Mouse (Mus musculus) megakaryocyte-erythroid progenitor cell, adult 5-6 weeks (primary cell): Measurements from ENCODE around the gene Mctp1. TPM values are rescaled to one million over a fixed set of nuclear protein-coding genes. Genes with fewer than 3 reads are reported as not detected.
A peak's percentile ranks its signal among the peaks of the same experiment; 100 is the strongest.

Experiments
- ATAC-seq: replicated peaks from 2 replicates; pipeline ENCODE4 v1.8.0; 2016; ENCODE audit warnings: mild to moderate bottlenecking, inconsistent platforms; ENCODE audit not compliant: severe bottlenecking, poor library complexity, low FRiP score, low TSS enrichment
- total RNA-seq, 2 experiments: library from RNA; stranded (forward) in 1 of 2; stranded (reverse) in 1 of 2; fragments of 200-1000, 215-1000 nt in 1 of 2; fragments of >200 nt in 1 of 2; fragmentation: Nextera tagmentation in 1 of 2; gene quantifications; 2 replicates each; pipeline ENCODE4 v1.2.3; 2014 to 2017

Mctp1 gene
- total RNA-seq, 2 experiments from 2014 or later: 2.5 to 6.4 TPM

DNA sequence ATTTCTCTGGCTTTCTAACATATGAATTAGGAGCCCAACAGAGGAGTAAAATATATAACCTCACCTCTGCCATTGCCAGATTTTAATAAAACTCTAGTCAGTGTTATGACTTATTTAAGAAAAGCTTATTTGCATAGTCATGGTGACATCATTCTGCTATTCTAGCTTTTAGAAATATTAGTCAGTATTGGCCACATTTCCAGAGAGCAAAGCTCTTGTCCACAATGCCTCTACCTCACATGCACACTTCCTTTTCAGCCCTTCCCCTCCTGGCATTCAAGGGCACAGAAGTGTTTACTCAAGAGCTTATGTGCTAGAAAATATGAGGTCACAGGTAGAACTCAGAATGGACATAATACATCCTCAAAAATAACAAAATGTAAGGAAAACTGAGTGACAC, 206.9 kb downstream of the Mctp1 start:
- ATAC-seq: no peak

DNA sequence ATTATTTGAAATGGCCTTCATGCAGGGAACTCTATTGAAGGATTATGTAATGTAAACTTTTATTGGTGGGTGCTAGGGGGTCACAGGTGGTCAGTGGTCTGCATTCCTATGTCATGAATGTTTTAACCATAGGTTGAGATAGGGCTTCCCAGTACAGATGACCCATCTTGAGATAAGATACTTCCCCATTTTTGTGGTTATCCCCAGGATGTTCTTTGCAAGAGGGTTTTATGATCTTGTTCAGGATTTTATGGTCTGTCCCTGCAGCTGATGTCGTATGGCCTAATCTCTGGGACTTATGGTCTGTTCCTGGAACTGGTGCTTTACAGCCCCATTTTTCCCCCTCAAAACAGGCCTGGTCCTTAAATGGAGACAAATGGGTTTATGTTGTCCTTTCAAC, 207.4 kb downstream of the Mctp1 start:
- ATAC-seq: no peak

DNA sequence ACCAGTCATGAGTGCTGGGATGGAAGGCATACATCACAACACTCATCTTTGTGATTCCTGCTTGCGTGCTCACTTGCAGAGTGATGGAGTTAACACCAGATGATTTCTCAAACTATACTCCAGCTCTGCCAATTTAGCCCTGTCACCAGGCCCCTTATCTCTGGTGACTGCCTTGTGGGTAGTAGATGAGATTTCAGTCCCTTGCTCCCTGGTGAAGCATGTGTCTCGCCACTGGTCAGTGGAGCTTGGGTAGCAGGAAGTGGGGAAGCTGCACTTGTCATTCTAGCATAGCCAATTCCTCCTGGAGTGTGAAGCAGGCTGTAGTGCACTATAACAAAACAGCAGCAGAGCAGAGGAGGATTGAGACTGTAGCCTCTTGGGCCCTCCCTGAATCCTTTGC, 208.6 kb downstream of the Mctp1 start:
- ATAC-seq: peak; percentile 60

DNA sequence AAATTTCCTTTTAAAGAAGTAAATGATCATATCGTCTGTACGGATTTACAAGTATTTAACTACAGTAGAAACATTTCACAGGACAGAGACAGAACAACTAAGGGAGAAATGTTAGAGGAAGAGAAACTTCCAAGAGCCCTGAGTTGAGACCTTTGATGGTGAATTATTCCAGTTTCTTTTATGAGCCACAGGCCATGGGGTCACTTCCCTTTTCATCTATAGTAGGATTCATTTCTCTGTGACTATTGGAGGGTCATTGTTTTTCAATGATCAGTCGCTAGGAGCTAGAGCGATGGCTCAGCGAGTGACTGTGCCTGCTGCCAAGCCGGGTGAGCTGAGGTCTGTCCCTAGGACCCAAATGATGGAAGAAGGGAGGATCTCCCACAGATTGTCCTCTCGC, 212.7 kb downstream of the Mctp1 start:
- no peak for ATAC-seq

DNA sequence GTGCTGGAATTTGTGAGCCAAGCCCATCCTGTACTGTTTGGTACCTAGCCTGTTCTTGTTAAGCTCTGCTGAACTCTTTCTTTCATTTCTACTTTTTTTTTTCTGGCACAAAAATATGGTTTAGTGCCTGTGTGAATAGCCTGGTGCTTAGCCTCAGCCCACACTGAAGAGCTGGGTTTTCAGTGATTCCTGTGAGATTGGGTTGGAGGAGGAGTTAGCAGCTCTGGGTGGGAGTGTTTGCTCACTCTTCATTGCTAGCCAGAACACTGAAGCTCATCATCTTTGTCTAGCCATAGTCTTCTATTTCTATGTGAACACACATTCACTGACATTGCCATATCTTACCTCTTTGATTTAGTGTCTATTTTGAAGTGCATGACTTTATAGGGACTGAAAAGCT, 225.1 kb downstream of the Mctp1 start:
- ATAC-seq: no peak

DNA sequence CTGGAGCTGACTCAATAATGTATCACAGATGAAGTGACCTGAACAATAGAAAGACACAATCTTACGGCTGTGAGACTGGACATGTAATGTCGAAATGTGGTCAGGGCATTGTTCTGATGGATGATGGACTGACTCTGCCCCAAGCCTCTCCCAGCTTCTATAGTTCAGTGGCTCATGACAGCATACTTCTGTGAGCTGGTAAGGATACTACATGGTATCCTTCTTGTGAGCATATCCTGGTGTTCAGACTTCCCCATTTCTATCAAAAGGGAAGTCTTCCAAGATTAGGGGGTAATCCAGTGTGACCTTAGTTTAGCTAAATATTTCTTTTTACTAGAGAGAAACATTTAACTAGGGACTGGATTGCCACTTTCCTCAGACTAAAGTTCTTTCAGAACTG, 227.2 kb downstream of the Mctp1 start:
- ATAC-seq: no peak

DNA sequence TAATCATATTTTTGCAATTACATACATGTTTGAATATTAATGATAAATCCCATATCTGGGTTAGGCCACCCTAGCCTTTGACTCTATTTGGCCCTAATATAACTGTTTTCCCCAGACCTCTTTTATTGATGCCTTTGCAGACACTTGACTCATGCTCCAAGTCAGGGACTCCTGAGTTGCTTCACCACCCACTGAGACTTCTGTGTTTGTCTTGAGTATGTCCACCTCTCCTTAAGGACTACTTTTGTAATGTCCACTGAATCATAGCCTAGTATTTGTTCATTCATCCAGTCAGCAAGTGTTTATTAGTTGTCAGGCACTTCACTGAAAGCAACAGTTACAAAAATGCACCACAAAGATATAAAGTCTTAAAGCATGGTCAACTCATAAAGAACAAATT, 235.8 kb downstream of the Mctp1 start:
- ATAC-seq: no peak

DNA sequence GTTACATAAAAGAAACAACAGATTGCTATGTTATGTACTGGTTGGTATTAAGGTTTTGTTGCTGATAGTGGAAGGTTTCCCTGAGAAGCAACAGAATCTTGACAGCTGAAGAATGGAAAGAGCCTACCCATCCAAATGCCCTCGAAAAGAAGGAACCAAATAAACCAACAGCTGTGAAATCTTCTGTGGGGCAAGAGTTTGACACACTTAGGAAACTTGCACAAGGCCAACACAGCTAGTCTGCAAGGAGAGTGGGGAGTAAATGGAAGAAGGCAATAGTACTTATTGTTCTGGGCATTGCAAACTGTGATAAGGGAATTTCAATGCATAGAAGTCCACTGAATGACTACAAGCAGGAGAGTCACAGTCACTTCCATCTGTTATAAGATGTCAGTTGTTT, 236.2 kb downstream of the Mctp1 start:
- ATAC-seq: no peak

DNA sequence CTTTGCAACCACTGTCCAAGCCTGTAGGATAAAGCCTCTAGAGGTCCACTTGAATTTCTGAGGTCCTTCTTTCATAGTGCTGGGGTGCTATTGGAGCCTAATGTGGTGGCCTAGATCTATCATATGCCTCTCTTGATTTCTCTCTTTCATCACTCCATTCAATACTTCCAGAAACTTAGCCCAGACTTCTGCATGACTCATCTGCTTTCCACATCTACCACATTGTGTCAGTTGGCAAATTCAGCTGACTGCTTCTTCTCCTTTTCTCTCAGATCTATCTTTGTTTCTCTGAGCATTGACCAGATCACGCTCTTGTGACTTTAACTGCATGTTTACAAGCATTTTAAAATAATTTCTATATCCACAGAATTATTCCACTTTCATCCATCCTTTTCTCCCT, 249.4 kb downstream of the Mctp1 start:
- no peak for ATAC-seq

DNA sequence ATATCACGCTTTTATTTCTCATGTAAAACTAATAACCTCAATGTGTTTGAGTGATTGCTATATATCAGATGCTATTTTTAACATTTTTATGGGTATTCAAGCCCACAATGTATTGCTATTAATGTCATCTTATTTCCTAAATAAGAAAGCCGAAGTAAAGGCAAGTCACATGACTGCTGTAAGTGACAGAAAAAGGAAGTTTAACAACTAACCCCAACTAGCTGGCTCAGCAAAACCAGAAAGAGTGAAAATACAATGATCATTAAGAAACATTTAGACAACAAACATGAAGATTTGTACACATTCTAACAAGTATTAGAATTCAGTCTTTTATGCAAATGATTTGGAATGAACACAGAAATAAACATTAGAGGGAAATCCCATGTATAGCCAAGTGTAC, 253.9 kb downstream of the Mctp1 start:
- no peak for ATAC-seq

DNA sequence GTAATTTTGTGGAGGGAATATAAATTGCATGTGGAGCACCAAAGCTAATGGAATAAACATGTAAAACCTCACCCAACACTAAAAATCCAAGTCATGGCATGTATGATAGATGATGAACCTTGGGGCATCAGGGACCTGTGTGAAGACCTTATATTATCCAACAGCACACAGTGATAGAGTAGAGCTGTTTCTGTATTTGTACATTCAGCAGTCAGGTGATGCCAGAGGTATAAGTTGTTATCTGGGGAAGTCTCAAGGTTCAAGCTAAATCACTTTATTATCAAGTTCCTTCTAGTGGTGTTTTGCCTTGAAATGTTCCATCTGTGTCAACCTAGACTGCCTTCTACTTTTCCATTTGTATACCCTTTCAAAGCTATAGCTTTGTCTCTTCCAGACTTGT, 275.2 kb downstream of the Mctp1 start:
- ATAC-seq: no peak

DNA sequence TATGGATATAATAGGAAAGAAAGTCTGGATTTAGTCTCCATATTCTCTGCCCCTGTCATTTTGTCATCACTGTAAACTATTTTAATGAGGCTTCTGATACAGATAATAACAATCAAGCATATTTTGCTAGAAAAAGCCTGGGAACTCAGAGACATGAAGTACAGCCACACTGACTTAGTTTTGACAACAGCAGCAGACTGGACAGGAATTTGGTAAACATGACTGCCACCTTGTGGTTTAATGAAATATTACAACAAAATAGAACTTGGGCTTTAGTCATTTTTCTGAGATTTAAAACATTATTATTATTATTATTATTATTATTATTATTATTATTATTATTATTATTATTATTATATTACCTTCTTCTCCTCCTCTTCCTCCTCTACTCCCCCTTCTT, 297.0 kb downstream of the Mctp1 start:
- peak; percentile 59; the same call in 1 of the 2 replicates for ATAC-seq

DNA sequence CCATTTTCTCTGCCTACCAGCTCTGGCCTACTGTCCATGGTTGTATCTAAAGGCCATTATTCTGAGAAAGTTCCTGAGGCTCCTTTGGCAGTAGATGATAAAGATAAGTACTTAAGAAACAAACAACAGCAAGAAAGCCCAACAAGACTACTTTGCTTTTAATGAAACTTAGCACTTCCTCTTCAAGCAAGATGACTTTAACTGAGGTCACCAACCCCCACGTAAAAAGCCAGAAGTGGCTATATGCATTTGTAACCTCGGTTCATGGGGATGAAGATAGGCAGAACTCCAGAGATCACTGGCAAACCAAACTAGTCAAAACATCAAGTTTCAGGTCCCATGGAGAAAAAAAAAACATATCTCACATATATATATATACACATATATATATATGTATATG, 305.0 kb downstream of the Mctp1 start:
- no peak for ATAC-seq

DNA sequence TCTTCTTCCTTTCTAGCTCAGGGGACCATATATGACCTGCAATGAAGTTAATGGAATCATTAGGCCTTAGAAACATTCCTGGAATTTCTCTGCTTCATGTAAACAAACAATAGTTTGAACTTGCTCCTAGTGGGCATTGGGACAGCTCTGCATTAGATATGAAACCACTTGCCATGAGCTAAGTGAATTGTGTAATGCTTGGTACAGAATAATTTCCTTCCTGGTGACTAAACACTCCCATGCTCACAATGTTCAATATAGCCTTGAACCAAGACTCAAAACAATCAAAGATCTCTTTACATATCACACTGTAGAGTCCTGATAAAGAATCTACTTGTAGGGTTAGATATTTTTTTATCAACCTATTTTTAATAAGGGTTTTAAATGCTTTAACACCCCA, 305.8 kb downstream of the Mctp1 start:
- no peak for ATAC-seq

DNA sequence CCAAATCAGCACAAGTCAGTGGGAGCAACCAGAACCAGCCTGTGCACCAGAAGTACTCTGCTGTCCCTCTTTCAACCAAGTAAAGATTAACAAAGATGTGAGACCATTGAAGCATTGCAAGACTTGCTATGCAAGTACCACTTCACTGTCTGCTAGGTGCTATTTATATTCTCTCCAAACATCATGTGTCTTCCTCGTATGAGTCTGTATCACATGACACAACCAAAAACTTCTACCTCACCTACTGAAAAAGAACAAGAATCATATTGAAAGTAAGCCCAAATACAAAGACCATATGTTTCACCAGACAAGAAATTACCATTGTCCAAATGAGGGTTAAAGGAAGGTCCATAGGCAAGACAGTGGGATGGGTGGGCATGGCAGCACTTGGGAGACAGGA, 306.4 kb downstream of the Mctp1 start:
- no peak for ATAC-seq

DNA sequence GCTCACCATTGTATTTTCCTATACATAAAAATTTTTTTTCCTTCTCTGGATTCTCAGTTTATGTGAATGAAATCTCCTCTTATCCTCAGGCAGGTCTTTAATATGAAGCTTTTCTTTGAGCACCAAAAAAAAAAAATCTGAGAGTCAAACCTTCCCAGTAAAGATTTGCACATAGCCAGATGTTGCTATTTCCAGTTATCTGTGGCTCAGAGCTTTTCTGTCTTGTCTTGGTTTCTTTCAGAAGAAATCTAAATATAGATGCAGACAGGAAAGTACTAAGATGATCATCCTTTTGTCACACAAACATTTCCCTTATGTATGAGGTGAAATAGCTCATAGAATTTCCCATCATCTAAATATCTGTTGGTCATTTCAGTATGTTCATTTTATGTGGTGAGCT, 349.7 kb downstream of the Mctp1 start:
- no peak for ATAC-seq

DNA sequence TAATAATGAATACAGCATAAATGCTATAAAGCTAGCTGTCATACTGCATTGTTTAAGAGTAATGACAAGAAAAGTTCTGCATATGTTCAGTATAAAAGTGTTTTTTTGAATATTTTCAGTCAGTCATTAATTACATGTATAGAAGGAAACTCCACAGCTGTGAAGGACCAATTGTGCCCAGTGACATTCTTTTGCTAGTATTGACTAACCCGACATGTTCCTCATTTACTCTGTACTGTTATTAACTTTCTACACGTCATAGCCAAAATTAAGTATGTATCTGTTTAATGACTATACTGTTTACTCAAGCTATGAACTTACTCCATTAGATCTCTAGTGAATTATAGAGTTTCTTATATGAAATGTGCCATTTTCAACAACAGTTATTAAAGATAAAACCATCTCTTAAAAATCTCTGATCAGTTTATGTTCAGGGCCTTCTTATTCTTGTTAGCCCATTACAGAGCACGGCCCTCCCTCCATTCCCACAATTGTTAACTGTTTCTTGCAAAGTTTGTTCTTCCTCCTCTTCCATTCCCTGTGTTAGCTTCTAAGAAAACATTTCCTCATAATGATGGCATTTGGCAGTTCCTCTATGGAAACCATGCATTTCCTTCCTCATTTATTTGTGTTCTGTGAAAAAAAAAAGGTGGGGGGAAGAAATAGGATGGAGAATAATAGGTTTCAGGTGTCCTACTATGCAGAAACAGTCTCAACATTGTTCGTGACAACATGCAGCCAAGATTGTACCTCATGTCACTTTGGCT, 366.5 kb downstream of the Mctp1 start:
- no peak for ATAC-seq

DNA sequence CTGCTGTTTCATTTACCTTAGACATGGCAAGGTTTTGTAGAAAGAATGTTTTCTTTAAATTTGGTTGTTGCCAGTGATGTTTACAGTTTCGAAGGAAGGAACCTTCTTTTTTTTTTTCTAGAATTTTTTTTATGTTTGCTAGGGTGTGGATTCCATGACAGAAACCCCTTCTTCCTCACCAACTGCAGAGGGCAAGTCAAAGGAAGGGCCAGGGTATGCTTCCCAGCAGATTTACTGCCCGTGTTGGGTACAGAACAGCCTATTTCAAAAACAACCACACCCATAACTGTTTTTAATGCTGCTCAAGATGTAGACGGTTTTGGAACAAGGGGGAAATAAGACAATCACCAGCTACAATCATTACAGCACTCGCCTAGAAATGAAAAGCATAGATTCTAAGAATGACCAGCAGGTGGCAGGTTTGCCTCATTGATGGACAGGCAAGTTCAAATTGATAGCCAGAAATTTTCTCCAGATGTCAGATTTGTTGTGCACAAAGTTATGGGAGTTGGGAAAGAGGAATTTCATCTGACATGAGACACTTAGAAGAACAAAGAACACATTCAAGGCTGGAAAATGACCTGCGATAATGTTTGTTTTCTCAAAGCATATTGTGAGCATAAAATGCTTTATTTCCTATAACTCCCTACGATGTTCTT, 375.6 kb downstream of the Mctp1 start:
- ATAC-seq: peak; percentile 87

DNA sequence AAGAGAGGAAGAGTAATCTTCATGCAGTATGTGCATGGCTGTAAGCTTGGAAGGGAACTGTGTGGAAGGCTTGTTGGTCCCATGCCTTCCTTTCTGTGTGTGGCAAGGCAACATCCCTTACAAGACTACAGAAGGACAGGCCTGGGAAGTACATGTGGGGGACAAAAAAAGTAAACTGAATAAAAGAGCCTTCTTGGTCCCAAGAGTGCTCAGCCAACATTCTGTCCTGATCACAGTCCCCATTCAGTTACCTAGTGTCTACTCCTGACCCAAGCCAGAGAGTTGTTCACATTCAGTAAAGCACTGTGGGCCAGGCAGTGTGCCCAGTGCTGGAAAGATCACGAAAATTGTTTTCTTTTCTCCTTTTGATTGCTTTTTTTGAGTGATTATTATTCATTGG, 415.3 kb downstream of the Mctp1 start:
- no peak for ATAC-seq

DNA sequence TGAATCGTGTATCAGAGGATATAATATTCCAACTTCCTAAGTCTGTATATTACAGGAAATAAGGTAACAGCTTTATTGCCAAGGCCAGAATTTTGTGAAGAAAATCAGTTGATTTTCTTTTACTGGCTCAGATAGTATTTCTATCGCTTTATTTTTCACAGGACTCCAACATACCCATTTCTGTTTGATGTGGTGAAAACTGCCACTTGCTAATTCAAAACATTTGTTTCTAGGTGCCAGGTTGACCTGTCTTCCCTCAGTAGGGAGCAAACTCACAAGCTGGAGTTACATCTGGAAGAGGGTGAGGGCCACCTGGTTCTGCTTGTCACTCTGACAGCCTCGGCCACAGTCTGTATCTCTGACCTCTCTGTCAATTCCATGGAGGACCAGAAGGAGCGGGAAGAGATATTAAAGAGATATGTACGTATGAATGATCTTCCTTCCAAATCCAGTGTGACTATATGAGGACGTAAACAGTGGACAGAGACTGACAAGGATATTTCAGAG, 416.8 kb downstream of the Mctp1 start:
- no peak for ATAC-seq

DNA sequence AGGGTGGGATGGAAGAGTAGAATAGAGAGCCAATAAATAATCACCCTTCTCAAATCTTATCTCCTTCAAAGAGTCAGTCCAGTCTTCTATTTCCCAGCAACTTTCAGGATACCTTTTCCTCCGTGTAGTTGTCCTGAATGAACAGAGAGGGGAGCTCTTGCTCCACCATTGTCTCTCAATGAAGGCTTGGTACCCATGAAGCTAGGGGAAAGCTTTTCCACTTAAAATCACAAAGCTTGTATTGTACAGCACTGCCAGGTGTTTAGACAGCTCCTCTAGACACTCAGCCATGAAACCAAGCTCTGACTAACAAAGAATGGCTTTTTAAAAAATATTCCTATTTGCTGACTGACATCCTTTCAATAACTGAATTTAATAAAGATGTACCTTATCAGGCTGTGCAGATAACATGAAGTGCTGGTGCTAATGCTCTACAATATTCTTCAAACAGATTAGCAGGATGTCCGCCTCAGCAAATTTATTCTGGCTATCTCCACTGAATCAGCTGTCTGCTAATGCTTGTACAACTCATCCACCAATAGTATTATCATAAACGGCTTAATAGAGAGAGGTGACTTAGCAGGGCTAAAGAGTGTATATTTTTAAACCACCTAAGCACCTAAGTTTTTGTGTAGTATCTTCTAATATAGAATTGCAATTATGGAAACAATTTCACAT, 417.9 kb downstream of the Mctp1 start:
- ATAC-seq: peak; percentile 47; the same call in 1 of the 2 replicates
